Comparison of ENCODE assay signal across 10 mouse cellular contexts in the genomic region with DNA sequence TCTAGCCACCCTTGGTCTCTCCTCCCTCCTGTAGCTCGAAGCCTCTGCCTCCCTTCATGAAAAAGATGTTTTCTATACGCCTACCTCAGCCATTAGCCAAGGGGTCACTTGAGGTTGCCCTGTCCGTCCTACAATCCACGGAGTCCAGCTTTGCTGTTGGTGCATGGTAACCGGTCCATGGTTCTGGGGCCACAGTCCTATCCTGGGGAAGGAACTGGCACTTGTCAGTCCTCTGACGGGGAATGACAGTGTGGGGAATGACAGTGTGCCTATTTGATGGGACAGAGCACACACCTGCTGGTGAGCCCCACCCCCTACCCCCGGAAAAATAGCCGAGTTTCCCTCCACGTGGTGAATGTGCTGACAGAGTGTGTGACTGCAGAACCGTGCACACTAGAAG.
DNase-seq lines count a peak whose midpoint lies in the region; ATAC-seq lines count a peak whose summit lies in the region.
"Had no signal": no experiment of that assay in that cellular context is flagged by ENCODE, and none has a peak within 500 bp of the region (broad histone marks: within the 10 kb centered on the region; RNA-seq: fewer than 3 reads in every experiment).

No protein-coding gene starts in this region.

- ATAC-seq in forebrain, embryonic 14.5 days, result 0 out of 2 replicates have a peak, but pooled peaks have one; percentile 19
- ATAC-seq in forebrain, embryonic 15.5 days (replicated peaks), result no peak
- peak; percentile 32; the same call in 1 of the 2 replicates for ATAC-seq in kidney, embryonic 16.5 days (ENCODE audit: low FRiP score, low TSS enrichment)
- peak; percentile 37; the same call in 1 of the 2 replicates for ATAC-seq in hindbrain, embryonic 14.5 days (ENCODE audit: low FRiP score)
- ATAC-seq in midbrain, embryonic 13.5 days, result peak; percentile 59; the same call in 1 of the 2 replicates

- H3K27me3 ChIP-seq in forebrain, embryonic 14.5 days (replicated peaks; ENCODE audit: control insufficient read depth, insufficient read depth, low read length), result no peaks in the 10 kb centered on the region
- no peaks in the 10 kb centered on the region for H3K27me3 ChIP-seq in forebrain, embryonic 15.5 days
- H3K27me3 ChIP-seq in kidney, embryonic 16.5 days (ENCODE audit: insufficient read depth, low read length), result 0 out of 2 replicates have a peak, but pooled peaks cover 3% of the 10 kb centered on the region
- H3K27me3 ChIP-seq in hindbrain, embryonic 14.5 days (ENCODE audit: control insufficient read depth, insufficient read depth, low read length), result no peaks in the 10 kb centered on the region
- H3K27me3 ChIP-seq in midbrain, embryonic 13.5 days, result peaks cover 17% of the 10 kb centered on the region

- H3K27ac ChIP-seq in forebrain, embryonic 14.5 days (ENCODE audit: low read depth, low read length), result no peak overlapping the region
- no peak overlapping the region for H3K27ac ChIP-seq in forebrain, embryonic 15.5 days (replicated peaks)
- no peak overlapping the region for H3K27ac ChIP-seq in kidney, embryonic 16.5 days (ENCODE audit: low read length)
- H3K27ac ChIP-seq in hindbrain, embryonic 14.5 days, result no peak overlapping the region
- no peak overlapping the region for H3K27ac ChIP-seq in midbrain, embryonic 13.5 days

- no peaks in the 10 kb centered on the region for H3K9me3 ChIP-seq in forebrain, embryonic 14.5 days (replicated peaks; ENCODE audit: control insufficient read depth, low read length)
- H3K9me3 ChIP-seq in forebrain, embryonic 15.5 days, result no peaks in the 10 kb centered on the region
- no peaks in the 10 kb centered on the region; the same call in 1 of the 2 replicates for H3K9me3 ChIP-seq in kidney, embryonic 16.5 days (ENCODE audit: low read length)
- H3K9me3 ChIP-seq in hindbrain, embryonic 14.5 days (ENCODE audit: control insufficient read depth, low read length), result no peaks in the 10 kb centered on the region
- no peaks in the 10 kb centered on the region; the same call in 1 of the 2 replicates for H3K9me3 ChIP-seq in midbrain, embryonic 13.5 days

- no peak overlapping the region for H3K4me3 ChIP-seq in forebrain, embryonic 14.5 days (ENCODE audit: low read depth, low read length)
- no peak overlapping the region for H3K4me3 ChIP-seq in forebrain, embryonic 15.5 days
- H3K4me3 ChIP-seq in kidney, embryonic 16.5 days (ENCODE audit: low read length), result no peak overlapping the region
- no peak overlapping the region for H3K4me3 ChIP-seq in hindbrain, embryonic 14.5 days (replicated peaks; ENCODE audit: low read length)
- H3K4me3 ChIP-seq in midbrain, embryonic 13.5 days (replicated peaks), result no peak overlapping the region

- no peak overlapping the region for H3K9ac ChIP-seq in forebrain, embryonic 14.5 days (ENCODE audit: low read length)
- no peak overlapping the region for H3K9ac ChIP-seq in forebrain, embryonic 15.5 days (replicated peaks)
- H3K9ac ChIP-seq in kidney, embryonic 16.5 days (replicated peaks; ENCODE audit: low read length), result no peak overlapping the region
- H3K9ac ChIP-seq in hindbrain, embryonic 14.5 days, result no peak overlapping the region
- H3K9ac ChIP-seq in midbrain, embryonic 13.5 days (replicated peaks), result no peak overlapping the region

- DNase-seq in forebrain, embryonic 14.5 days (ENCODE audit: low spot score), result no peak
- no peak for DNase-seq in kidney, postnatal 25 days
- DNase-seq in hindbrain, embryonic 14.5 days (ENCODE audit: low spot score), result no peak
- DNase-seq in adrenal gland, adult 2 months, result no peak
- no peak for DNase-seq in right cerebral cortex, postnatal 36 days (ENCODE audit: low spot score in 2 of 2)
- DNase-seq: adrenal gland, adult 8-10 months; gastrocnemius, postnatal 25 days had no signal

- H3K4me1 ChIP-seq in forebrain, embryonic 14.5 days (ENCODE audit: control insufficient read depth, insufficient read depth, low read length), result no peaks in the 10 kb centered on the region
- peaks cover 4% of the 10 kb centered on the region; the same call in 1 of the 2 replicates for H3K4me1 ChIP-seq in forebrain, embryonic 15.5 days
- H3K4me1 ChIP-seq in kidney, embryonic 16.5 days (ENCODE audit: insufficient read depth, low read length), result peaks cover 11% of the 10 kb centered on the region
- no peaks in the 10 kb centered on the region for H3K4me1 ChIP-seq in hindbrain, embryonic 14.5 days (replicated peaks; ENCODE audit: control insufficient read depth, insufficient read depth, low read length)
- peaks cover 2% of the 10 kb centered on the region; the same call in 1 of the 2 replicates for H3K4me1 ChIP-seq in midbrain, embryonic 13.5 days (replicated peaks)

- 0 out of 2 replicates have a peak overlapping the region, but pooled peaks have one; percentile 5 for H3K4me2 ChIP-seq in forebrain, embryonic 14.5 days (ENCODE audit: low read length)
- no peak overlapping the region for H3K4me2 ChIP-seq in forebrain, embryonic 15.5 days (replicated peaks)
- H3K4me2 ChIP-seq in kidney, embryonic 16.5 days (replicated peaks; ENCODE audit: low read depth, low read length), result no peak overlapping the region; the same call in 1 of the 2 replicates
- H3K4me2 ChIP-seq in hindbrain, embryonic 14.5 days (replicated peaks), result peak overlapping the region; percentile 30
- 0 out of 2 replicates have a peak overlapping the region, but pooled peaks have one; percentile 11 for H3K4me2 ChIP-seq in midbrain, embryonic 13.5 days (replicated peaks)

- WGBS in forebrain, embryonic 14.5 days, result 22% methylated on average over 10 of the region's 10 CpGs
- whole genome bisulfite sequencing in forebrain, embryonic 15.5 days, result 21% methylated on average over 10 of the region's 10 CpGs
- WGBS in kidney, embryonic 16.5 days, result 14% methylated on average over 10 of the region's 10 CpGs
- 24% methylated on average over 10 of the region's 10 CpGs for WGBS in hindbrain, embryonic 14.5 days
- 13% methylated on average over 10 of the region's 10 CpGs for WGBS in midbrain, embryonic 13.5 days

- H3K36me3 ChIP-seq in forebrain, embryonic 14.5 days (ENCODE audit: control insufficient read depth, insufficient read depth, low read length), result no peaks in the 10 kb centered on the region
- H3K36me3 ChIP-seq in forebrain, embryonic 15.5 days, result no peaks in the 10 kb centered on the region
- no peaks in the 10 kb centered on the region for H3K36me3 ChIP-seq in kidney, embryonic 16.5 days (ENCODE audit: insufficient read depth, low read length)
- no peaks in the 10 kb centered on the region for H3K36me3 ChIP-seq in hindbrain, embryonic 14.5 days (replicated peaks; ENCODE audit: control insufficient read depth, insufficient read depth)
- H3K36me3 ChIP-seq in midbrain, embryonic 13.5 days, result no peaks in the 10 kb centered on the region

Comparison
In these comparisons a context has a peak if more than half of its experiments do, and no peak if none do; other contexts are left out.
1. H3K4me2 ChIP-seq: peak in forebrain, embryonic 14.5 days (single experiment), hindbrain, embryonic 14.5 days (single experiment) and midbrain, embryonic 13.5 days (single experiment); none in forebrain, embryonic 15.5 days (single experiment) and kidney, embryonic 16.5 days (single experiment).